Mouse (Mus musculus) midbrain, embryonic 13.5 days (tissue): ENCODE results near the gene Dennd4c. TPM values are rescaled to one million over a fixed set of nuclear protein-coding genes. Genes with fewer than 3 reads are reported as not detected.

Source experiments
- ATAC-seq: fragments of 200-750 bp; cut with Nextera tagmentation; 2 replicates; pipeline ENCODE4 v1.8.0; 2017; ENCODE audit warnings: mild to moderate bottlenecking, moderate TSS enrichment, moderate library complexity
- H3K27ac ChIP-seq: fragments of 300-500 bp; sonication (generic); 2 replicates; pipeline ENCODE4 v1.5.1; 2015; ENCODE audit warnings: inconsistent platforms, mild to moderate bottlenecking, moderate library complexity
- H3K27me3 ChIP-seq: fragments of 300-500 bp; sonication (generic); 2 replicates; pipeline ENCODE4 v1.6.1; 2015; ENCODE audit warnings: mild to moderate bottlenecking, inconsistent platforms
- H3K36me3 ChIP-seq: fragments of 300-500 bp; sonication (generic); 2 replicates; pipeline ENCODE4 v1.6.1; 2015; ENCODE audit warnings: mild to moderate bottlenecking, inconsistent platforms
- H3K4me1 ChIP-seq: fragments of 300-500 bp; sonication (generic); replicated peaks from 2 replicates; pipeline ENCODE4 v1.6.1; 2015; ENCODE audit warnings: inconsistent platforms
- H3K4me2 ChIP-seq: fragments of 300-500 bp; sonication (generic); replicated peaks from 2 replicates; pipeline ENCODE4 v1.6.1; 2015; ENCODE audit warnings: moderate library complexity, mild to moderate bottlenecking, inconsistent platforms
- H3K4me3 ChIP-seq: fragments of 300-500 bp; sonication (generic); replicated peaks from 2 replicates; pipeline ENCODE4 v1.5.1; 2015; ENCODE audit warnings: mild to moderate bottlenecking, inconsistent platforms
- H3K9ac ChIP-seq: fragments of 300-500 bp; sonication (generic); replicated peaks from 2 replicates; pipeline ENCODE4 v1.6.1; 2015; ENCODE audit warnings: mild to moderate bottlenecking, inconsistent platforms
- H3K9me3 ChIP-seq: fragments of 300-500 bp; sonication (generic); 2 replicates; pipeline ENCODE4 v1.6.1; 2016; ENCODE audit warnings: mild to moderate bottlenecking, inconsistent platforms
- WGBS: fragments of 180-500 bp; shearing (Covaris S2); methylation state at CpG from one replicate; pipeline ENCODE4 v1.1.7; 2015; 5-methylcytosine and 5-hydroxymethylcytosine counted together
- polyA plus RNA-seq: library from polyadenylated mRNA; unstranded; fragments of >200 nt; fragmentation: Nextera tagmentation; extraction: Ambion mirVana; gene quantifications from 2 replicates; pipeline ENCODE4 v1.2.1, GENCODE M21; 2015

Gene Dennd4c
- 3.5 and 5.6 TPM in 2 replicates for polyA plus RNA-seq

DNA sequence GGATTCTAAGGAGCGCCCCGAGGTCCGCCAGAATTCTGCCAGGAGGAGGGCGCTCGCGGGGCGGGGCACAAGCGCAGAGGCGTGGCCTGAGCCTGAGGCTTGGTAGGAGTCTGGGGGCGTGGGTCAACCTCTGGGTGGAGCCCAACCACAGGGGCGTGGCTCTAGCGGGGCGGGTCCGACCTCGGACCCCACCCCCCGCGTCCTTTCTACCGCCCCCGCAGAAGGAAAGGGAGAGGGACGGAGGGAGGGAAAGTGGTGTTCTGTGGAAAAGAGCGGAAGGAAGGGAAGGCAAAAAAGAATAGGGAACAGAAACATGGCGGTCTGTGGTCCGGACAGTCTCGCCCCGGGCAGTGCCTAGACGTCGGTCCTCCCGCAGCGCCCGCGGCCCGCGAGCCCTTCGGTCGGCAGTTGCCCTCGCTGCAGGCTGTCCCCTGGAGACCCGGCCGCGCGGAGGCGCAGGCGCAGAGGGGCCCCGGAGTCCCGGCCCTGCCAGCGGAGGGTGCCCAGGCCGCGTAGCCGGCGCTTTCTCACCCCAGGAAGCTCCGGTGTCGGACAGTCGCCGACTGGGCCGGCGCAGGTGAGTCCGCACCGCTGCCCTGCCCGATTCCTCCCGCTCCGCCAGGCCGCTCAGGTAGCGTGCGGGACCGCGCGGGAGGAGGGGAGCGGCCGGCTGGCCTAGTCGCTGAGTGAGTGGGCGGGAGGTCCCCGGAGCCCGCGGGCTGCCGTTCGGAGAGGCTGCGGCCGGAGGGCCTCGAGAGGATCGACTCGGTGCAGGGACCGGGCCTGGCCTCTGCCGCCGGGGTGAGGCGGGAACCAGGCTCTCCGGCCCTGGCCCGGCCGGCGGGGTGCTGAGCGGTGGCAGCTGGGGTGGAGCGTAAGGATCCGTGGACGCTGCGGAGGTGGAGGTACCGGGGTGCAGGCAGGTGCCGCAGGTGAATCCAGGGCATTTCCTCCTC, at the start of gene Dennd4c:
TSS of gene Dennd4c (plus strand) at position 220 of the 956 bp plus-strand sequence.
- Histone ChIP-seq H3K9ac (peak within 1 kb of the TSS; percentile 95), H3K4me2 (peak within 1 kb of the TSS; percentile 88), H3K27me3 (no peaks in the 10 kb centered on the region), H3K27ac (peak within 1 kb of the TSS; percentile 85), H3K4me1 (peaks cover 18% of the 10 kb centered on the region), H3K9me3 (no peaks in the 10 kb centered on the region), H3K36me3 (no peaks in the 10 kb centered on the region), H3K4me3 (peak within 1 kb of the TSS; percentile 98)
- under 1% methylated on average over 60 of the region's 95 CpGs for WGBS
- ATAC-seq = peak; percentile 95

DNA sequence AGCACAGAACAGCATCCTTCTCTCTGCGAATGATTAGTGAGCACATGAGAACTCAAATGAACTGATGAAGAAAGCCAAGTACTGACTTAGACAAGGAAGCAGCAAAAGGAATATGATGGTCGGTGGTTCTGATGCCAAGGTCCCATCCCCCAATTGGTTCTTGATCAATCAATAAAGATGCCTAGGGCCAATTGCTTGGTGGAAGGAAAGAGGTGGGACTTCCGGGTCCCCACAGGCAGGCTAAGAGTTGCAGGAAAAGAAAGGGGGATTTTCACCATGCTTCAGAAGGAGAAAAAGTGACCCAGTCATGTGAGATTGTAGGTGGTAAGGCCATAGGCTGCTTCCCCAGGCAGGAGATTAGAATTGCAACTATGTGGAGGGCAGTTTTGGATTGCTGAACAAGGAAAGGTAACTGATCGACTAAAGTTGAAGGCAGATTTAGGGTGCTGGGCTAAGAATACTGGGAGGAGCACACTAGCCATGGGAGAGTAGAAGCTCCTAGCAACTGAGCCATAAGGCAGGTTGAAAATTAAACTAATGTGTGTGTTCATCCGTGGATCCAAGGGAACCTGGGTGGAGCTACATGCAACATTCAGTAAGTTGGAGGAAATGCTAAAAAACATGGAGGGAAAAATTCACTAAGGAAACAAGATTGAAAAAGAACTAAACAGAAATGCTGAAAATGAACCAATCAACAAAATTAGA, 49.0 kb upstream of the Dennd4c start:
- H3K4me2 ChIP-seq = no peak overlapping the region
- no peak overlapping the region for H3K9ac ChIP-seq
- 79% methylated on average over 5 of the region's 5 CpGs for WGBS
- no peaks in the 10 kb centered on the region for H3K4me1 ChIP-seq
- H3K9me3 ChIP-seq = no peaks in the 10 kb centered on the region
- no peaks in the 10 kb centered on the region for H3K36me3 ChIP-seq
- no peak for ATAC-seq
- no peaks in the 10 kb centered on the region for H3K27me3 ChIP-seq
- H3K4me3 ChIP-seq = no peak overlapping the region
- H3K27ac ChIP-seq = no peak overlapping the region

DNA sequence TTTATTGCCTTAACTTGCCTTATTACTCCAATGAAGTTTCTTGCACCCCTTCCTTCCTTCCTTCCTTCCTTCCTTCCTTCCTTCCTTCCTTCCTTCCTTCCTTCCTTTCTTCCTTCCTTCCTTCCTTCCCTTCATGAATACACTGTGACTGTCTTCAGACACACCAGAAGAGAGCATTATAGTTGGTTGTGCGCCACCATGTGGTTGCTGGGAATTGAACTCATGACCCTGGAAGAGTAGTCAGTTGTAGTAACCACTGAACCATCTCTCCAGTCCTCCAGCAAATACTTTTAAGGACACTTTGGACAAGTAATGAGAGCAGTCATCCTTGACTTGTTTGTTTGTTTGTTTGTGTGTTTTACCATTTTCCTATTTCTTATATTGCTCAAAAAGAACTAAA, 39.6 kb upstream of the Dennd4c start:
- Histone ChIP-seq H3K4me1 (no peaks in the 10 kb centered on the region), H3K27ac (no peak overlapping the region), H3K4me2 (no peak overlapping the region), H3K9me3 (no peaks in the 10 kb centered on the region), H3K4me3 (no peak overlapping the region), H3K36me3 (no peaks in the 10 kb centered on the region), H3K27me3 (no peaks in the 10 kb centered on the region), H3K9ac (no peak overlapping the region)
- ATAC-seq = no peak
- 45% methylated on average over 1 of the region's 1 CpGs for WGBS

DNA sequence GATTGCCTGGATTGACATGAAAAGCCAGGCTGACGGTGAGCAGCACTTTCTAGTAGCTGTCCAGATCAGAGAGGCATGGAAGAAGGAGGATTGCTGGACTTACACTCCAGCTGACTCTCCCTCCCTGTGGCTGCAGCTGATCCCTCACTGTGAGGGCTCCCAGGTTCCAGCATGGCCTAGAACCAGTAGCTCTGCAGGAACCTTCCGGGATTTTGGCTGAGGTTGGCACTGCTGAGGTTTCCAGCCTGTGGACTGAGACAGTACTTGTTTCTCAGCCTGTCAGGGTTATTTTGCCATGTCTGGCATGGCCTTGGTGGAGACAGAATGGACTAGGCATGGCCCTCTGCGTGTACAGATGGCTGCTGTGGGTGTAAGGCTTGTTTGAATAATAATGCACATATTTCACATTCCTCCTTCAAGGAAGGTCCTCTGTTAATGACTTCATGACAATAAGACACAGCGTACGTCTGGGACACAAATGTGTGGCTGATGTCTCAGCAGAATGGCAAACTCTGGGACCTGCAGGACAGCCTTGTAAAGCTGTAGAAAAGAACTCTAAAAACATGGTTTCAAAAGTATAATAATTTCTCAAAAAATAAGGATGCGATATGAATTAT, 38.2 kb upstream of the Dennd4c start:
- H3K4me1 ChIP-seq = no peaks in the 10 kb centered on the region
- no peak overlapping the region for H3K4me2 ChIP-seq
- H3K9ac ChIP-seq = no peak overlapping the region
- H3K27me3 ChIP-seq = no peaks in the 10 kb centered on the region
- 68% methylated on average over 6 of the region's 6 CpGs for WGBS
- no peaks in the 10 kb centered on the region for H3K36me3 ChIP-seq
- H3K9me3 ChIP-seq = no peaks in the 10 kb centered on the region
- no peak overlapping the region for H3K4me3 ChIP-seq
- no peak overlapping the region for H3K27ac ChIP-seq
- no peak for ATAC-seq

- H3K36me3 ChIP-seq = no peaks in the 10 kb centered on the region
- H3K9me3 ChIP-seq = no peaks in the 10 kb centered on the region
- no peak overlapping the region for H3K4me3 ChIP-seq
- H3K27ac ChIP-seq = no peak overlapping the region
- no peak overlapping the region for H3K4me2 ChIP-seq
- 77% methylated on average over 4 of the region's 4 CpGs for WGBS
- H3K4me1 ChIP-seq = no peaks in the 10 kb centered on the region
- ATAC-seq = no peak
- H3K9ac ChIP-seq = no peak overlapping the region
- no peaks in the 10 kb centered on the region for H3K27me3 ChIP-seq
Measured at GRCm38 (mm10) chr4:86710666-86711215, 37.6 kb upstream of the Dennd4c start.

- no peaks in the 10 kb centered on the region for H3K9me3 ChIP-seq
- no peak overlapping the region for H3K4me2 ChIP-seq
- 86% methylated on average over 12 of the region's 12 CpGs for WGBS
- H3K27ac ChIP-seq = no peak overlapping the region
- H3K36me3 ChIP-seq = no peaks in the 10 kb centered on the region
- no peaks in the 10 kb centered on the region for H3K27me3 ChIP-seq
- no peak overlapping the region for H3K4me3 ChIP-seq
- no peaks in the 10 kb centered on the region for H3K4me1 ChIP-seq
- H3K9ac ChIP-seq = no peak overlapping the region
- no peak for ATAC-seq
Measured at GRCm38 (mm10) chr4:86712751-86713195, 35.6 kb upstream of the Dennd4c start.

DNA sequence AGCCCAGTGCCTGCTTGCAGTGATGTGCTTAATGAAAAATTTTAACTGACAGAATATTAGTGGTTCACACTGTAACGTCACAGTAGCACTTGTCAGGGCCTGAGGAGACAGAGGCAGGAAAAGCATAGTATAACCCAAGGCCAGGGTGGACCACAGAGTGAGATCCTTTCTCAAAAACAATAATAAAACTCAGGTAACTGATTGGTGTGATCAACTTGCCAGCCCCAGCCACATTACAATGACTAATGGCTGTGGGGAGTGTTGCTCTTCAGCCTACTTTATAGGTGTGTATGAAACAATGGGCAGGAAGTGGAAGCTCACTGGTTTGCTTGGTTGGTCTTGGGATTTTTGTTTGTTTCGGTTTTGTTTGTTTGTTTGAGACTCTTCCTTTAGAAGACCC, 34.8 kb upstream of the Dennd4c start:
- no peaks in the 10 kb centered on the region for H3K4me1 ChIP-seq
- H3K4me2 ChIP-seq = no peak overlapping the region
- no peaks in the 10 kb centered on the region for H3K9me3 ChIP-seq
- no peaks in the 10 kb centered on the region for H3K27me3 ChIP-seq
- H3K27ac ChIP-seq = no peak overlapping the region
- no peak overlapping the region for H3K9ac ChIP-seq
- 85% methylated on average over 2 of the region's 2 CpGs for WGBS
- no peak overlapping the region for H3K4me3 ChIP-seq
- H3K36me3 ChIP-seq = no peaks in the 10 kb centered on the region
- ATAC-seq = no peak

DNA sequence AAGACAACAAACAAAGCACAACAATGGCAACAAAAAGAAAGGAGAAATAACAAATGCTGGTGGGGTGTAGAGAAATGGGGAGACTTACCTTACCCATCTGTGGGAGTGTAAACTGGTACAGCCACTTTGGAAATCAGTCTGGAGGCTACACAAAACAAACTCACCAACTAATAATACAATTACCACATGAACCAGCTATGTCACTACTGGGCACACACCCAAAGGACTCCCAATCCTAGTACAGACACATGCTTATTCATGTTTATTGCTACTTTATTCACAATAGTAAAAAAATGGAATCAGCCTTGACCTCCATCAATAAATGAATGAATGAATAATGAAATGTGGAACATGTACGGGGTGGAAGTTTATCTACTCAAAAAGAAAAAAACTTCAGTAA, 33.0 kb upstream of the Dennd4c start:
- H3K27ac ChIP-seq = no peak overlapping the region
- 95% methylated on average over 1 of the region's 1 CpGs for WGBS
- no peaks in the 10 kb centered on the region for H3K9me3 ChIP-seq
- no peaks in the 10 kb centered on the region for H3K36me3 ChIP-seq
- H3K4me1 ChIP-seq = no peaks in the 10 kb centered on the region
- no peak overlapping the region for H3K4me3 ChIP-seq
- ATAC-seq = no peak
- no peak overlapping the region for H3K4me2 ChIP-seq
- H3K9ac ChIP-seq = no peak overlapping the region
- no peaks in the 10 kb centered on the region for H3K27me3 ChIP-seq

GRCm38 (mm10) chr4:86717176-86717575, 31.2 kb upstream of the Dennd4c start:
- H3K9ac ChIP-seq = no peak overlapping the region
- no peak overlapping the region for H3K4me3 ChIP-seq
- H3K4me2 ChIP-seq = no peak overlapping the region
- ATAC-seq = no peak
- 95% methylated on average over 1 of the region's 1 CpGs for WGBS
- no peaks in the 10 kb centered on the region for H3K9me3 ChIP-seq
- no peaks in the 10 kb centered on the region for H3K27me3 ChIP-seq
- H3K36me3 ChIP-seq = no peaks in the 10 kb centered on the region
- H3K27ac ChIP-seq = no peak overlapping the region
- H3K4me1 ChIP-seq = no peaks in the 10 kb centered on the region

- Histone ChIP-seq H3K36me3 (no peaks in the 10 kb centered on the region), H3K4me3 (no peak overlapping the region), H3K27ac (no peak overlapping the region), H3K9ac (no peak overlapping the region), H3K4me2 (no peak overlapping the region), H3K9me3 (no peaks in the 10 kb centered on the region), H3K27me3 (no peaks in the 10 kb centered on the region), H3K4me1 (no peaks in the 10 kb centered on the region)
- 81% methylated on average over 4 of the region's 4 CpGs for WGBS
- ATAC-seq = no peak
Measured at GRCm38 (mm10) chr4:86718878-86719577, 29.3 kb upstream of the Dennd4c start.

DNA sequence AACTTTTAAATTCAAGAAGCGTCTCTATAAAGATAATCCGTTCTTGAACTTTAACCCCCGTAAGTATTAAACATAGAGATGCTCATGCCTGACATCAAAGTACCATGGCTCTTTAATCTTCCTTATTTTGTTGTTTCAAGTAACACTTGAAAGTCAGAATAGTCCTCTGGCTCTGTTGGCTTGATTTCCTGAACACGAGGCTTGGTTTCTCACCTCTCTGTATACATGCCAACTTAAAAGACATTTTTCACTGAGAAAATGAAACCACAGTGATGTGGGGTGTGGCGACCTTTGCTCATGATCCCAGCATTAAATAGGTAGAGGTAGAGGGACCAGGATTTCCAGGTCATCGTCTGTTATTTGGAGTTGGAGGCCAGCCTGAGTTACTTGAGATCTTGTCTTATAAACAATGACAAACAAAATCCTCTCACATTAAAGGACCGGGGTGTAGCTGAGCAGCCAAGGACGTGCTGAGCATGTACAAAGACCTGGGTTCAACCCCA, 26.4 kb upstream of the Dennd4c start:
- Histone ChIP-seq H3K36me3 (no peaks in the 10 kb centered on the region), H3K9me3 (no peaks in the 10 kb centered on the region), H3K27ac (no peak overlapping the region), H3K4me1 (no peaks in the 10 kb centered on the region), H3K27me3 (no peaks in the 10 kb centered on the region), H3K4me2 (no peak overlapping the region), H3K4me3 (no peak overlapping the region), H3K9ac (no peak overlapping the region)
- 80% methylated on average over 8 of the region's 8 CpGs for WGBS
- ATAC-seq = no peak
